In genomic region chr5:149175736-149176135, GRCm38 (mm10) we compare ENCODE assay signal across 22 mouse cellular contexts. TPM values are rescaled to one million over a fixed set of nuclear protein-coding genes. Genes with fewer than 3 reads are reported as not detected.
A peak's percentile ranks its signal among the peaks of the same experiment; 100 is the strongest.
DNase-seq lines count a peak whose midpoint lies in the region.
"Had no signal": no experiment of that assay in that cellular context is flagged by ENCODE, and none has a peak within 500 bp of the region (broad histone marks: within the 10 kb centered on the region; RNA-seq: fewer than 3 reads in every experiment).

No protein-coding gene starts in this region.

- no peak overlapping the region for H3K4me3 ChIP-seq in heart, embryonic 10.5 days
- H3K4me3 ChIP-seq: embryonic facial prominence, embryonic 10.5 days; embryonic facial prominence, embryonic 12.5 days; forebrain, embryonic 13.5 days; forebrain, embryonic 15.5 days had no signal

- WGBS in heart, embryonic 10.5 days = 84% methylated on average over 6 of the region's 6 CpGs

- 0 out of 2 replicates have a peak, but pooled peaks cover 3% of the 10 kb centered on the region for H3K4me1 ChIP-seq in heart, embryonic 10.5 days
- H3K4me1 ChIP-seq: forebrain, embryonic 13.5 days; forebrain, embryonic 15.5 days had no signal

- H3K27ac ChIP-seq in heart, embryonic 10.5 days = no peak overlapping the region
- H3K27ac ChIP-seq: embryonic facial prominence, embryonic 10.5 days; embryonic facial prominence, embryonic 12.5 days; forebrain, embryonic 13.5 days; forebrain, embryonic 15.5 days had no signal

- peak; percentile 41 for DNase-seq in gastrocnemius, adult 18-20 months (ENCODE audit: low spot score)
- no peak for DNase-seq in gastrocnemius, postnatal 10 days
- DNase-seq in gastrocnemius, postnatal 25 days = peak; percentile 19
- no peak for DNase-seq in gastrocnemius, adult 8-10 months (ENCODE audit: low spot score in 2 of 2)
- DNase-seq in heart, embryonic 10.5 days (ENCODE audit: low spot score) = peak; percentile 41
- no peak for DNase-seq in heart, postnatal 4 days
- DNase-seq: adrenal gland, adult 8-10 months; adrenal gland, postnatal 14 days; adrenal gland, postnatal 36 days; B cell, adult 2 months; cerebellum, adult 11-12 months; cerebellum, adult 2 months; cerebellum, adult 9-10 months; cerebellum, postnatal 10 days; cerebellum, postnatal 25 days had no signal

- H3K36me3 ChIP-seq in heart, embryonic 10.5 days = 0 out of 2 replicates have a peak, but pooled peaks cover 2% of the 10 kb centered on the region
- H3K36me3 ChIP-seq: embryonic facial prominence, embryonic 10.5 days; embryonic facial prominence, embryonic 12.5 days; forebrain, embryonic 15.5 days had no signal

- H3K27me3 ChIP-seq in heart, embryonic 10.5 days (ENCODE audit: insufficient read depth, poor library complexity, severe bottlenecking) = no peaks in the 10 kb centered on the region
- H3K27me3 ChIP-seq: CH12.LX; embryonic facial prominence, embryonic 12.5 days; forebrain, embryonic 13.5 days; forebrain, embryonic 15.5 days; Patski had no signal

- no peaks in the 10 kb centered on the region for H3K9me3 ChIP-seq in heart, embryonic 10.5 days
- H3K9me3 ChIP-seq: embryonic facial prominence, embryonic 10.5 days; embryonic facial prominence, embryonic 12.5 days; forebrain, embryonic 13.5 days; forebrain, embryonic 15.5 days; G1E had no signal

RNA-seq across cellular contexts. Expression of gene Uspl1, which starts 8.4 kb away (rescaled TPM):
- total RNA-seq in gastrocnemius, adult 18-20 months (2021) = 10 to 100 TPM; 27.4 to 30.9 TPM
- 10 to 100 TPM; 22.7 to 25.9 TPM for total RNA-seq in gastrocnemius, postnatal 10 days (2021)
- total RNA-seq in gastrocnemius, postnatal 25 days (2021) = 10 to 100 TPM; 20.2 to 22.0 TPM
- 10 to 100 TPM; 29.8 to 41.7 (median 32.2) TPM for total RNA-seq in gastrocnemius, adult 8-10 months (2022)
- polyA plus RNA-seq in heart, embryonic 10.5 days (2016; fragmentation: Nextera tagmentation; extraction: Ambion mirVana) = 45.9 and 53.7 TPM in 2 replicates
- total RNA-seq in heart, postnatal 4 days (2021) = 10 to 100 TPM; 24.6 to 25.1 TPM

RNA-seq across cellular contexts. Expression of gene Hmgb1, which starts 8.6 kb away (rescaled TPM):
- total RNA-seq in gastrocnemius, adult 18-20 months (2021) = 100 to 1,000 TPM; 100 to 119 TPM
- total RNA-seq in gastrocnemius, postnatal 10 days (2021) = 100 to 1,000 TPM; 176 to 183 TPM
- total RNA-seq in gastrocnemius, postnatal 25 days (2021) = 10 to 100 TPM; 84.3 to 87.9 TPM
- 100 to 1,000 TPM in 3 of 4 experiments, 10 to 100 TPM in 1; 90.7 to 109 (median 107) TPM for total RNA-seq in gastrocnemius, adult 8-10 months (2022)
- 757 and 1,068 TPM in 2 replicates for polyA plus RNA-seq in heart, embryonic 10.5 days (2016; fragmentation: Nextera tagmentation; extraction: Ambion mirVana)
- 100 to 1,000 TPM; 236 to 264 TPM for total RNA-seq in heart, postnatal 4 days (2021)

Comparison
In these comparisons a context has a peak if more than half of its experiments do, and no peak if none do; other contexts are left out.
1. DNase-seq: peak in gastrocnemius, adult 18-20 months (single experiment), gastrocnemius, postnatal 25 days (single experiment) and heart, embryonic 10.5 days (single experiment); none in gastrocnemius, postnatal 10 days (single experiment), gastrocnemius, adult 8-10 months (0 of 2) and heart, postnatal 4 days (single experiment).